Mouse (Mus musculus): ENCODE results near the gene Sorbs1. TPM values are rescaled to one million over a fixed set of nuclear protein-coding genes. Genes with fewer than 3 reads are reported as not detected.

Gene Sorbs1
- polyA plus RNA-seq, 1 experiment: 79.3 TPM

DNA sequence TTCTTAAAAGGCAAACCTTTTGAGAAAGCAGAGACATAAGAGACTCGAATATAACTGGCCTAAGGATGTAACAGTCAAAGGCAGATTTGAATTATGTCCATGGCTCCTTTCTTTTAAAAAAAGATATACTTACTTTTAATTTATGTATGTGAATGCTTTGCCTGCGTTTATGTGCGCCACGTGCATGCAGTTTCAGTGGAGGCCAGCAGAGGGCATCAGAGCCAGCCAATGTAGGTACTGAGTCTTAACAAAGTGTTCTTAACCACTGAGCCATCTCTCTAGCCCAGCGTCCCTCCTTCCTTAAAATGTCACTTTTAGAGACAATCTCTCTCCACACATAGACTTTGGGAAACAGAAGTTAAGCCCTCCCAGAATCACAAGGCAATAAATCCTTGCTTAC is 150.1 kb downstream of the Sorbs1 start:
- Histone ChIP-seq H3K27me3 (ENCODE audit: control insufficient read depth, insufficient read depth, low read length) (no peaks in the 10 kb centered on the region), H3K4me1 (ENCODE audit: control insufficient read depth, insufficient read depth, low read length) (peaks cover 16% of the 10 kb centered on the region), H3K4me3 (replicated peaks; ENCODE audit: insufficient read depth, low read depth, low read length) (no peak overlapping the region), H3K27ac (ENCODE audit: insufficient read depth, low read length) (no peak overlapping the region)
- 97% methylated on average over 5 of the region's 5 CpGs for WGBS
- TF ChIP-seq POLR2A (IDR thresholded peaks at IDR 0.05; ENCODE audit: borderline replicate concordance, insufficient read depth, low read length) (no peak), CTCF (IDR thresholded peaks at IDR 0.05; ENCODE audit: borderline replicate concordance, insufficient read depth, low read depth, low read length) (no peak)
- DNase-seq: no peak

- no peaks in the 10 kb centered on the region for H3K27me3 ChIP-seq (ENCODE audit: control insufficient read depth, insufficient read depth, low read length)
- peaks cover 17% of the 10 kb centered on the region for H3K4me1 ChIP-seq (ENCODE audit: control insufficient read depth, insufficient read depth, low read length)
- no peak overlapping the region for H3K4me3 ChIP-seq (replicated peaks; ENCODE audit: insufficient read depth, low read depth, low read length)
- TF ChIP-seq CTCF (IDR thresholded peaks at IDR 0.05; ENCODE audit: borderline replicate concordance, insufficient read depth, low read depth, low read length): no peak
- no peak for TF ChIP-seq POLR2A (IDR thresholded peaks at IDR 0.05; ENCODE audit: borderline replicate concordance, insufficient read depth, low read length)
- H3K27ac ChIP-seq (ENCODE audit: insufficient read depth, low read length): no peak overlapping the region
- 25% methylated on average over 12 of the region's 12 CpGs for WGBS
- peak; percentile 61 to 62 for DNase-seq
These were observed 151.2 kb downstream of the Sorbs1 start for GRCm38 (mm10) chr19:40362203-40362865.

DNA sequence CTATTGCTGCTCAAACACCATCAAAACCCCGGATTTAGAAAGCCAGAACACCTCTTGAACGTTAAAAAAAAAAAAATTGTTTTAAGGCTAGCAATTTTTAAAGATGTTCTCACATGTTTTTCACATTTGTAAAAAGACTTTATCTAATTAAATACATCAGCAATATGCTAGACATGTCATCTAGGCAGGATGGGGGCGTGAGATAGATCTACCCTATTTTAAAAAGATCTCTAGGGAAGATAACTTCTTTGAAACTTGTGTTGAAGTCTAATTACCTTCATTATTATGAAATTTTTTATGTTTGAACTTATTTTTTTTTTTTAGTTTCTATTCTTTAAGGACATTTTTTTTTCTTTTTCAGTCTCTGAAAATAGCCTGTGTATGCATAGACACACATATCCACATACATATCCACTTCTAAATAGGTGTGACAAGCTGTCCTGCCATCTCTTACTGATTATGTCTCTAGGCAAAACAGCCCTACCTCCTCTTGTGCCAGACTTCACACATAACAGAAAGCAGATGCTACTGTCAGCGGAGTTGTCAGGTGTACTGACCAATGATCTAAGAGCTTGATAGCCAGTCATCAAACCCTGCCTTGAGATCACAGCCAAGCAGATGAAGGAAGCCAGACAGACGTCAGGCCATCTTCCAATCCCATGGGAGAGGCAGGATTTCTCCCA is 153.7 kb downstream of the Sorbs1 start:
- peaks cover 12% of the 10 kb centered on the region for H3K4me1 ChIP-seq (ENCODE audit: control insufficient read depth, insufficient read depth, low read length)
- no peak for DNase-seq
- H3K4me3 ChIP-seq (replicated peaks; ENCODE audit: insufficient read depth, low read depth, low read length): no peak overlapping the region
- no peaks in the 10 kb centered on the region for H3K27me3 ChIP-seq (ENCODE audit: control insufficient read depth, insufficient read depth, low read length)
- WGBS: 92% methylated on average over 5 of the region's 5 CpGs
- no peak overlapping the region for H3K27ac ChIP-seq (ENCODE audit: insufficient read depth, low read length)
- TF ChIP-seq POLR2A (IDR thresholded peaks at IDR 0.05; ENCODE audit: borderline replicate concordance, insufficient read depth, low read length) (no peak), CTCF (IDR thresholded peaks at IDR 0.05; ENCODE audit: borderline replicate concordance, insufficient read depth, low read depth, low read length) (no peak)

GRCm38 (mm10) chr19:40356536-40357522 is 156.8 kb downstream of the Sorbs1 start:
- Histone ChIP-seq H3K27me3 (ENCODE audit: control insufficient read depth, insufficient read depth, low read length) (no peaks in the 10 kb centered on the region), H3K27ac (ENCODE audit: insufficient read depth, low read length) (no peak overlapping the region), H3K4me1 (ENCODE audit: control insufficient read depth, insufficient read depth, low read length) (peaks cover 13% of the 10 kb centered on the region), H3K4me3 (replicated peaks; ENCODE audit: insufficient read depth, low read depth, low read length) (no peak overlapping the region)
- TF ChIP-seq POLR2A (IDR thresholded peaks at IDR 0.05; ENCODE audit: borderline replicate concordance, insufficient read depth, low read length) (no peak), CTCF (IDR thresholded peaks at IDR 0.05; ENCODE audit: borderline replicate concordance, insufficient read depth, low read depth, low read length) (no peak)
- 62% methylated on average over 15 of the region's 15 CpGs for WGBS
- peak in 1 of 2 experiments; percentile 42 for DNase-seq

- no peak for DNase-seq
- Histone ChIP-seq H3K27ac (ENCODE audit: insufficient read depth, low read length) (no peak overlapping the region), H3K4me1 (ENCODE audit: control insufficient read depth, insufficient read depth, low read length) (peaks cover 13% of the 10 kb centered on the region), H3K4me3 (replicated peaks; ENCODE audit: insufficient read depth, low read depth, low read length) (no peak overlapping the region), H3K27me3 (ENCODE audit: control insufficient read depth, insufficient read depth, low read length) (no peaks in the 10 kb centered on the region)
- TF ChIP-seq POLR2A (IDR thresholded peaks at IDR 0.05; ENCODE audit: borderline replicate concordance, insufficient read depth, low read length) (no peak), CTCF (IDR thresholded peaks at IDR 0.05; ENCODE audit: borderline replicate concordance, insufficient read depth, low read depth, low read length) (no peak)
- 95% methylated on average over 3 of the region's 3 CpGs for WGBS
These were observed 158.5 kb downstream of the Sorbs1 start for GRCm38 (mm10) chr19:40355075-40355474.

DNA sequence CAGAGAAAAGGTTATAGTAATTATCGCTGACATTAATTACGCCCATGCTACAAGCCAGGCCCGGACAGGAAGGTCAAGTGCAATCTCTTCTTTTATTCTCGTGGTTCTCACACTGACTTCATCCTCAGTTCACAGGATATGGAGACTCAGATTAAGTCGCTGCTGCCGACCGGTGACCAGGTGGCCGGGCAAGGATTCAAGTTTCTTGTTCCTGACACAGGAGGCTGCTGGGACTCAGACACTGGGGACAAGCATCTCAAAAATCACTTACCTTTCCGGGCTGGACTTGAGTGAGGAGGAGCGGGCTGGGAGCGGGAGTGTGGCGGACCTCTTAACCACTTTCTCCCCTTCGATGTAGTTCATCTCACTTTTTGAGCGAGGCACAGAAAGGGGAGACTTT is 161.6 kb downstream of the Sorbs1 start:
- 19% methylated on average over 14 of the region's 14 CpGs for WGBS
- no peak for TF ChIP-seq CTCF (IDR thresholded peaks at IDR 0.05; ENCODE audit: borderline replicate concordance, insufficient read depth, low read depth, low read length)
- no peak for TF ChIP-seq POLR2A (IDR thresholded peaks at IDR 0.05; ENCODE audit: borderline replicate concordance, insufficient read depth, low read length)
- Histone ChIP-seq H3K4me3 (replicated peaks; ENCODE audit: insufficient read depth, low read depth, low read length) (no peak overlapping the region), H3K4me1 (ENCODE audit: control insufficient read depth, insufficient read depth, low read length) (peaks cover 11% of the 10 kb centered on the region), H3K27me3 (ENCODE audit: control insufficient read depth, insufficient read depth, low read length) (no peaks in the 10 kb centered on the region), H3K27ac (ENCODE audit: insufficient read depth, low read length) (no peak overlapping the region)
- DNase-seq: peak; percentile 76 to 85

- no peaks in the 10 kb centered on the region for H3K27me3 ChIP-seq (ENCODE audit: control insufficient read depth, insufficient read depth, low read length)
These were observed 162.7 kb downstream of the Sorbs1 start for GRCm38 (mm10) chr19:40350835-40351234.

More at GRCm38 (mm10) chr19:40350835-40351234, 162.7 kb downstream of the Sorbs1 start:
- no peak for DNase-seq
- TF ChIP-seq CTCF (IDR thresholded peaks at IDR 0.05; ENCODE audit: borderline replicate concordance, insufficient read depth, low read depth, low read length) (no peak), POLR2A (IDR thresholded peaks at IDR 0.05; ENCODE audit: borderline replicate concordance, insufficient read depth, low read length) (no peak)
- H3K27ac ChIP-seq (ENCODE audit: insufficient read depth, low read length): no peak overlapping the region
- no peak overlapping the region for H3K4me3 ChIP-seq (replicated peaks; ENCODE audit: insufficient read depth, low read depth, low read length)
- H3K4me1 ChIP-seq (ENCODE audit: control insufficient read depth, insufficient read depth, low read length): peaks cover 8% of the 10 kb centered on the region
- 95% methylated on average over 4 of the region's 4 CpGs for WGBS

Data from cerebellum, adult 2 months (tissue).